Mouse (Mus musculus) mature B cell (primary cell): ENCODE data around the gene Ildr1.

Experiments used
- in situ Hi-C: fragments of 300-500 bp; cut with MboI; formaldehyde crosslinking; loops from 2 replicates; pipeline ENCODE4 v1.14.3; 2019

Ildr1 gene

DNA sequence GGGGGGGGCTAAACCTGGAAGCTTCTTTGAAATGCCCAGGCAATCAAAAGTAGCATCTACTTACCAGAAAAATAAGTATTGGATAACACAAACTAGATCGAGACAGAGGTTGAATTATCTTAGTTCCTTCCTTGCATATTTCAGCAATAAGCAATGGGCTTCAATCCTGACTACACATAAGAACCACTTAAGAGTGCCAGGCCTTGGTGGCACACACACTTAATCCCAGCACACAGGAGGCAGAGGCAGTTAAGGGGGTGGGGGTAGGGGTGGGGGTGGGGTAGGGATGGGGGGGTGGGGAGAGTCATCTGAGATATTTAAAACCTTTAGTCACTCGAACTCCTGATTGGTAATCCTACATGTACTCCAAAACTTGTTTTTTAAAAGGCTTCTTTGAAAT lies 77.5 kb downstream of the Ildr1 start:
- in situ Hi-C loops = no loop called here

DNA sequence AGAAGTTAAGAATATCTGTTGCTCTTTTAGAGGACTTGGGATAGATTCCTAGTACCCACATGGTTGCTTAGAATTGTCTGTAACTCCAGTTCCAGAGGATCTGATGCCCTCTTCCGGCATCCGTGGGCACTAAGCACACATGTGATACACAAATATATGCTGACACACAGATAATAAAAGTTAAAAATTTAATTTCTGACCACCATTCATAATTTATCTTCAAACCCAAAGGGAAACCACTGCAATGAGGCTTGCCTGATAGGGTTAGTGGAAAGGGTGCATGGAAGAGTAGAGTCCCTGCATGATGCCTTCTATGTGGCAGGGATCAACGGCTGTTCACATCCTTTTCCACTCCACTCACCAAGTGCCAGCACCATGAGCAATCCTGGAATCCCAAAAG lies 77.9 kb downstream of the Ildr1 start:
- in situ Hi-C loops = no loop called here

DNA sequence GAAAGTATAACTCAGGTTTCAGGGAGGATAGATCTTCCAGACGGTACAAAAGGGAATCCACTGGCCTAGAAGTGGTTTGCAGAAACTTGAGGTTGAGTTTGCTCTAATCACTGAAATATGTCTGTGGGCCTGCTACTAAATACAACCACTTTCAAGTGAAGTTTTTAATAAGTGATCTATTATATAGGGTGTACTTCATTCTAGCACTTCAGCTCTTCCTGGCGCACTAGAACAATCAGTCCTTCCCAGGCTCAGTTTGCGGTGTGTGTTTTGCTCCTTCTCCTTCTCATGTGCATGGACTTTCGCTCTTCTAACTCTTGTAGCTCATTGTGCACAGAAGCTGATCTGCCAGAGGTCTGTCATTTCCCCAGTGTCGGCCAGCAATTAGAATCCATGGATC lies 79.2 kb downstream of the Ildr1 start:
- in situ Hi-C loops = no loop called here

DNA sequence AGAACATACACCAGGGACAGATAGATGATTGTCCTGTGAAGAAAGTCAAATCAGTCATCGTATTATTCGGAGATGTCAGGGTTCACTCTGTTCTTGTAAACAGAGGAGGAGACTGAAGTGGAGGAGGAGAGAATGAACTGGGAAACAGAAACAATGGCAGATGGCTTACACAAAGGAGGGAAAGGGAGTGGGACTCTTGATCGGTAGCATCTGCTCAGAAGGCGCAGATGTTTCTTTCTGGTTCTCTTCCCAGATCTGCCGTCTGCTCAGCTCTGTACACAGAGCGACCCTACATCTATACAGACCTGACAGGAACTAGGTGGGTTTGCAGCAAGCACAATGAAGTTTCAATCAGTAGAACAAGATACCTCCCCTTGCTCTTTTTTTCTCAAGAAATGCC lies 81.9 kb downstream of the Ildr1 start:
- in situ Hi-C loops = no loop called here
